Mouse (Mus musculus) kidney, embryonic 15.5 days (tissue): ENCODE measurements at regions not wholly inside any gene's neighbourhood (a gene's known extent, or its start where the extent isn't known, plus 50 kb on each side); places are given as distances from the start of the nearest gene placed in this dataset.

Experiments
- ATAC-seq: fragments of 200-750 bp; cut with Nextera tagmentation; replicated peaks from 2 replicates; pipeline ENCODE4 v1.8.0; 2017; ENCODE audit warnings: moderate TSS enrichment; ENCODE audit not compliant: low FRiP score
- H3K27ac ChIP-seq: fragments of 300-500 bp; sonication (generic); 2 replicates; pipeline ENCODE4 v1.5.1; 2015; ENCODE audit warnings: mild to moderate bottlenecking, inconsistent platforms
- H3K27me3 ChIP-seq: fragments of 300-500 bp; sonication (generic); 2 replicates; pipeline ENCODE4 v1.6.1; 2015; ENCODE audit warnings: inconsistent platforms
- H3K36me3 ChIP-seq: fragments of 300-500 bp; sonication (generic); 2 replicates; pipeline ENCODE4 v1.6.1; 2015; ENCODE audit warnings: inconsistent platforms
- H3K4me1 ChIP-seq: fragments of 300-500 bp; sonication (generic); 2 replicates; pipeline ENCODE4 v1.6.1; 2015; ENCODE audit warnings: inconsistent platforms
- H3K4me2 ChIP-seq: fragments of 300-500 bp; sonication (generic); 2 replicates; pipeline ENCODE4 v1.6.1; 2015; ENCODE audit warnings: moderate library complexity, mild to moderate bottlenecking, inconsistent platforms
- H3K4me3 ChIP-seq: fragments of 300-500 bp; sonication (generic); replicated peaks from 2 replicates; pipeline ENCODE4 v1.5.1; 2015; ENCODE audit warnings: mild to moderate bottlenecking, inconsistent platforms
- H3K9ac ChIP-seq: fragments of 300-500 bp; sonication (generic); 2 replicates; pipeline ENCODE4 v1.6.1; 2015; ENCODE audit warnings: mild to moderate bottlenecking, inconsistent platforms
- H3K9me3 ChIP-seq: fragments of 300-500 bp; sonication (generic); replicated peaks from 2 replicates; pipeline ENCODE4 v1.6.1; 2016; ENCODE audit warnings: inconsistent platforms
- WGBS: fragments of 180-500 bp; shearing (Covaris S2); methylation state at CpG from one replicate; pipeline ENCODE4 v1.1.7; 2015; ENCODE audit warnings: mixed read lengths; 5-methylcytosine and 5-hydroxymethylcytosine counted together

GRCm38 (mm10) chr3:9159073-9159472 lies 450.8 kb downstream of the Zfp704 start:
- Histone ChIP-seq H3K27ac (no peak overlapping the region), H3K4me3 (no peak overlapping the region), H3K36me3 (no peaks in the 10 kb centered on the region), H3K4me1 (0 out of 2 replicates have a peak, but pooled peaks cover 6% of the 10 kb centered on the region), H3K27me3 (no peaks in the 10 kb centered on the region), H3K9ac (no peak overlapping the region), H3K9me3 (no peaks in the 10 kb centered on the region), H3K4me2 (no peak overlapping the region)
- WGBS = 24% methylated on average over 15 of the region's 15 CpGs
- ATAC-seq = no peak

GRCm38 (mm10) chr3:9154172-9154571 lies 455.7 kb downstream of the Zfp704 start:
- Histone ChIP-seq H3K36me3 (no peaks in the 10 kb centered on the region), H3K9me3 (no peaks in the 10 kb centered on the region), H3K4me3 (no peak overlapping the region), H3K4me2 (no peak overlapping the region), H3K4me1 (0 out of 2 replicates have a peak, but pooled peaks cover 10% of the 10 kb centered on the region), H3K27me3 (no peaks in the 10 kb centered on the region), H3K27ac (no peak overlapping the region), H3K9ac (no peak overlapping the region)
- 76% methylated on average over 7 of the region's 7 CpGs for WGBS
- ATAC-seq = no peak

- Histone ChIP-seq H3K27ac (no peak overlapping the region), H3K4me2 (no peak overlapping the region), H3K36me3 (no peaks in the 10 kb centered on the region), H3K9ac (no peak overlapping the region), H3K4me3 (no peak overlapping the region), H3K4me1 (0 out of 2 replicates have a peak, but pooled peaks cover 6% of the 10 kb centered on the region), H3K27me3 (no peaks in the 10 kb centered on the region), H3K9me3 (no peaks in the 10 kb centered on the region)
- 37% methylated on average over 5 of the region's 5 CpGs for WGBS
- ATAC-seq = no peak
Measured at GRCm38 (mm10) chr3:9153690-9154089, 456.2 kb downstream of the Zfp704 start.

GRCm38 (mm10) chr3:9152256-9152655 lies 457.6 kb downstream of the Zfp704 start:
- 50% methylated on average over 1 of the region's 1 CpGs for WGBS
- no peak for ATAC-seq
- H3K4me3 ChIP-seq = no peak overlapping the region

GRCm38 (mm10) chr3:9151590-9151989 lies 458.3 kb downstream of the Zfp704 start:
- no peak for ATAC-seq
- H3K36me3 ChIP-seq = no peaks in the 10 kb centered on the region
- 61% methylated on average over 2 of the region's 2 CpGs for WGBS
- no peak overlapping the region for H3K27ac ChIP-seq
- H3K4me3 ChIP-seq = no peak overlapping the region
- H3K9me3 ChIP-seq = no peaks in the 10 kb centered on the region
- H3K27me3 ChIP-seq = no peaks in the 10 kb centered on the region
- H3K9ac ChIP-seq = no peak overlapping the region
- no peak overlapping the region for H3K4me2 ChIP-seq
- H3K4me1 ChIP-seq = 0 out of 2 replicates have a peak, but pooled peaks cover 6% of the 10 kb centered on the region

More at GRCm38 (mm10) chr3:9152256-9152655, 457.6 kb downstream of the Zfp704 start:
- Histone ChIP-seq H3K27ac (no peak overlapping the region), H3K4me1 (0 out of 2 replicates have a peak, but pooled peaks cover 6% of the 10 kb centered on the region), H3K4me2 (no peak overlapping the region), H3K9ac (no peak overlapping the region), H3K36me3 (no peaks in the 10 kb centered on the region), H3K27me3 (no peaks in the 10 kb centered on the region), H3K9me3 (no peaks in the 10 kb centered on the region)

- no peaks in the 10 kb centered on the region for H3K36me3 ChIP-seq
- ATAC-seq = no peak
- no peak overlapping the region for H3K4me3 ChIP-seq
- H3K9ac ChIP-seq = no peak overlapping the region
- H3K27ac ChIP-seq = no peak overlapping the region
- H3K27me3 ChIP-seq = no peaks in the 10 kb centered on the region
- 85% methylated on average over 5 of the region's 5 CpGs for WGBS
- no peaks in the 10 kb centered on the region for H3K4me1 ChIP-seq
- H3K9me3 ChIP-seq = no peaks in the 10 kb centered on the region
- no peak overlapping the region for H3K4me2 ChIP-seq
Measured at GRCm38 (mm10) chr3:9148605-9149004, 461.3 kb downstream of the Zfp704 start.

- H3K27ac ChIP-seq = no peak overlapping the region
- H3K9me3 ChIP-seq = no peaks in the 10 kb centered on the region
- 62% methylated on average over 6 of the region's 6 CpGs for WGBS
- H3K9ac ChIP-seq = no peak overlapping the region
- no peaks in the 10 kb centered on the region for H3K27me3 ChIP-seq
- no peaks in the 10 kb centered on the region for H3K36me3 ChIP-seq
- no peaks in the 10 kb centered on the region for H3K4me1 ChIP-seq
- no peak overlapping the region for H3K4me2 ChIP-seq
- no peak for ATAC-seq
- H3K4me3 ChIP-seq = no peak overlapping the region
Measured at GRCm38 (mm10) chr3:9146481-9146880, 463.4 kb downstream of the Zfp704 start.

GRCm38 (mm10) chr3:9145612-9146011 lies 464.3 kb downstream of the Zfp704 start:
- Histone ChIP-seq H3K9ac (no peak overlapping the region), H3K27ac (no peak overlapping the region), H3K9me3 (no peaks in the 10 kb centered on the region), H3K27me3 (no peaks in the 10 kb centered on the region), H3K36me3 (no peaks in the 10 kb centered on the region), H3K4me3 (no peak overlapping the region), H3K4me2 (no peak overlapping the region), H3K4me1 (no peaks in the 10 kb centered on the region)
- no peak for ATAC-seq
- 69% methylated on average over 7 of the region's 7 CpGs for WGBS

- H3K4me1 ChIP-seq = 0 out of 2 replicates have a peak, but pooled peaks cover 7% of the 10 kb centered on the region
- no peaks in the 10 kb centered on the region for H3K9me3 ChIP-seq
- H3K36me3 ChIP-seq = no peaks in the 10 kb centered on the region
- WGBS = 86% methylated on average over 5 of the region's 5 CpGs
- H3K4me2 ChIP-seq = no peak overlapping the region
- H3K4me3 ChIP-seq = no peak overlapping the region
- H3K9ac ChIP-seq = no peak overlapping the region
- no peak overlapping the region for H3K27ac ChIP-seq
- ATAC-seq = no peak
- H3K27me3 ChIP-seq = no peaks in the 10 kb centered on the region
Measured at GRCm38 (mm10) chr3:9141836-9142235, 468.0 kb downstream of the Zfp704 start.

- H3K4me1 ChIP-seq = 0 out of 2 replicates have a peak, but pooled peaks cover 7% of the 10 kb centered on the region
Measured at GRCm38 (mm10) chr3:9137131-9137874, 472.6 kb downstream of the Zfp704 start.

GRCm38 (mm10) chr3:9133991-9134390 lies 475.9 kb downstream of the Zfp704 start:
- Histone ChIP-seq H3K4me2 (no peak overlapping the region), H3K9me3 (no peaks in the 10 kb centered on the region), H3K4me1 (0 out of 2 replicates have a peak, but pooled peaks cover 11% of the 10 kb centered on the region), H3K27me3 (no peaks in the 10 kb centered on the region), H3K36me3 (no peaks in the 10 kb centered on the region), H3K27ac (no peak overlapping the region), H3K9ac (no peak overlapping the region), H3K4me3 (no peak overlapping the region)
- no peak for ATAC-seq
- WGBS = 60% methylated on average over 12 of the region's 12 CpGs

More at GRCm38 (mm10) chr3:9137131-9137874, 472.6 kb downstream of the Zfp704 start:
- WGBS = 71% methylated on average over 22 of the region's 22 CpGs
- H3K4me2 ChIP-seq = no peak overlapping the region
- ATAC-seq = 0 out of 2 replicates have a peak, but pooled peaks have one; percentile 40
- no peak overlapping the region for H3K4me3 ChIP-seq
- H3K9ac ChIP-seq = no peak overlapping the region
- no peaks in the 10 kb centered on the region for H3K9me3 ChIP-seq
- no peaks in the 10 kb centered on the region for H3K27me3 ChIP-seq
- no peaks in the 10 kb centered on the region for H3K36me3 ChIP-seq
- no peak overlapping the region for H3K27ac ChIP-seq

- no peak for ATAC-seq
- Histone ChIP-seq H3K4me3 (no peak overlapping the region), H3K36me3 (no peaks in the 10 kb centered on the region), H3K27me3 (no peaks in the 10 kb centered on the region), H3K9ac (no peak overlapping the region), H3K9me3 (no peaks in the 10 kb centered on the region), H3K4me2 (no peak overlapping the region), H3K4me1 (0 out of 2 replicates have a peak, but pooled peaks cover 4% of the 10 kb centered on the region), H3K27ac (no peak overlapping the region)
- 69% methylated on average over 12 of the region's 12 CpGs for WGBS
Measured at GRCm38 (mm10) chr3:9132104-9132751, 477.7 kb downstream of the Zfp704 start.
